Mouse (Mus musculus) thymus, adult 2 months (tissue): Measurements from ENCODE around the gene Luc7l. TPM values are rescaled to one million over a fixed set of nuclear protein-coding genes. Genes with fewer than 3 reads are reported as not detected.
A peak's percentile ranks its signal among the peaks of the same experiment; 100 is the strongest.
"Not testable (repeated sequence)": the region's sequence is repeated elsewhere in the genome, so short reads cannot be mapped to it uniquely, and the experiment has no call there.

Source experiments
- DNase-seq: peaks from one replicate; pipeline ENCODE4 v3.0.0; 2021
- H3K27ac ChIP-seq: fragments of 200-500 bp; 2 replicates; pipeline ENCODE4 v1.5.1; 2012; ENCODE audit warnings: low read length, control low read depth; ENCODE audit not compliant: control insufficient read depth, insufficient read depth
- H3K27me3 ChIP-seq: fragments of 200-500 bp; 2 replicates; pipeline ENCODE4 v1.6.1; 2012; ENCODE audit warnings: mild to moderate bottlenecking, low read length, moderate library complexity, mixed read lengths; ENCODE audit not compliant: control insufficient read depth, insufficient read depth
- H3K36me3 ChIP-seq: fragments of 200-500 bp; 2 replicates; pipeline ENCODE4 v1.6.1; 2012; ENCODE audit warnings: mild to moderate bottlenecking, low read length, moderate library complexity; ENCODE audit not compliant: control insufficient read depth, insufficient read depth
- H3K4me1 ChIP-seq: fragments of 200-500 bp; replicated peaks from 2 replicates; pipeline ENCODE4 v1.6.1; 2012; ENCODE audit warnings: low read length; ENCODE audit not compliant: control insufficient read depth, insufficient read depth
- H3K4me3 ChIP-seq: fragments of 200-500 bp; 2 replicates; pipeline ENCODE4 v1.5.1; 2012; ENCODE audit warnings: mild to moderate bottlenecking, low read length, control low read depth, moderate library complexity; ENCODE audit not compliant: control insufficient read depth, insufficient read depth
- CTCF ChIP-seq: fragments of 200-500 bp; IDR thresholded peaks from 2 replicates; pipeline ENCODE4 v1.5.1; 2012; ENCODE audit warnings: mild to moderate bottlenecking, control low read depth, low read length, moderate library complexity, borderline replicate concordance; ENCODE audit not compliant: control insufficient read depth, poor library complexity, insufficient read depth; ENCODE audit errors: extremely low read depth
- POLR2A ChIP-seq: fragments of 200-500 bp; IDR thresholded peaks from 2 replicates; pipeline ENCODE4 v1.6.1; 2012; ENCODE audit warnings: mild to moderate bottlenecking, low read length, control low read depth, moderate library complexity; ENCODE audit not compliant: control insufficient read depth, poor library complexity, insufficient read depth; ENCODE audit errors: extremely low read depth
- WGBS: fragments of 180-500 bp; shearing (Covaris S2); methylation state at CpG from one replicate; pipeline ENCODE4 v1.1.7; 2018; 5-methylcytosine and 5-hydroxymethylcytosine counted together
- polyA plus RNA-seq: library from polyadenylated mRNA; depleted of rRNA; stranded (reverse); fragments of >200 nt; gene quantifications from 2 replicates; pipeline ENCODE4 v1.2.3, GENCODE M21; 2012

The Luc7l gene
- polyA plus RNA-seq, 1 experiment: 36.7 TPM

DNA sequence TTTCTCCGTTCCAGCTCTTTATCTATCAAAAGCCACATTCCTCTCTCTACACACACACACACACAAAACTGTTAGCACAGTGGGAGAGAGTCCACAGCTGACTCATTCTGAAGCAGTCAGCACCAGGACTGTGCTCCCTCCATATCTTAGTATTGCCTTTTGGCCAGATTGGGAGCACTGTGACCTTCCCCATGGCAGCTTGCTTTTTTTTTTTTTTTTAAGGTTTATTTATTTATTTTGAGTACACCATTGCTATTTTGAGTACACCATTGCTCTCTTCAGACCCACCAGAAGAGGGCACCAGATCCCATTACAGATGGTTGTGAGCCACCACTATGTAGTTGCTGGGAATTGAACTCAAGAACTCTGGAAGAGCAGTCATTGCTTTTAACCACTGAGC lies 16.2 kb downstream of the Luc7l start:
- no peak for TF ChIP-seq CTCF
- no peak for TF ChIP-seq POLR2A
- no peak for DNase-seq
- no peaks in the 10 kb centered on the region for H3K27me3 ChIP-seq
- H3K36me3 ChIP-seq: peaks cover 54% of the 10 kb centered on the region
- no peak overlapping the region for H3K27ac ChIP-seq
- no peak overlapping the region for H3K4me3 ChIP-seq
- no peaks in the 10 kb centered on the region for H3K4me1 ChIP-seq
- 92% methylated on average over 1 of the region's 1 CpGs for WGBS

DNA sequence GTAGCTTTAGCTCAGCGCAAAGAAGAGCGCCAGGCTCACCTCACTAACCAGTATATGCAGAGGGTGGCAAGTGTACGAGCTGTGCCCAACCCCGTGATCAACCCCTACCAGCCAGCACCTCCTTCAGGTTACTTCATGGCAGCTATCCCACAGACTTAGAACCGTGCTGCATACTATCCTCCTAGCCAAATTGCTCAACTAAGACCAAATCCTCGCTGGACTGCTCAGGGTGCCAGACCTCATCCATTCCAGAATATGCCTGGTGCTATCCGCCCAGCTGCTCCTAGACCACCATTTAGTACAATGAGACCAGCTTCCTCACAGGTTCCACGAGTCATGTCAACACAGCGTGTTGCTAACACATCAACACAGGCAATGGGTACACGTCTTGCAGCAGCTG lies 16.9 kb downstream of the Luc7l start:
- not testable (repeated sequence) for H3K27ac ChIP-seq, H3K4me3 ChIP-seq, H3K27me3 ChIP-seq, H3K4me1 ChIP-seq, DNase-seq
- WGBS: 96% methylated on average over 10 of the region's 10 CpGs
- peaks cover 49% of the 10 kb centered on the region for H3K36me3 ChIP-seq

DNA sequence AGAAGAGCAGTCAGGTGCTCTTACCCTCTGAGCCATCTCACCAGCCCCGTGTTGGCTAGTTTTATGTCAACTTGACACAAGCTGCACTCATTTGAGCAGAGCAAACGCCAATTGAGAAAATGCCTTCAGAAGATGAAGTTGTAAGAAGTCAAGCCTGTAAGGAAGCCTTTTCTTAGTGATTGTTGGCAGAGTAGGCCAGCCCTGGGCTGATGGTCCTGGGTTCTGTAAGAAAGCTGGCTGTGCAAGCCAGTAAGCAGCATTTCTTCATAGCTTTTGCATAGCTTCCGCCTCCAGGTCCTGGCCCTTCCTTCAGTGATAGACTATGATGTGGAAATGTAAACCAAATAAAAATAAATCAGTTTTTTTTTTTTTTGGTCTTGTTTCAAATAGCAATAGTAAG lies 19.9 kb downstream of the Luc7l start:
- Histone ChIP-seq H3K4me3 (no peak overlapping the region), H3K27ac (no peak overlapping the region), H3K36me3 (peaks cover 57% of the 10 kb centered on the region), H3K27me3 (no peaks in the 10 kb centered on the region), H3K4me1 (no peaks in the 10 kb centered on the region)
- WGBS: 93% methylated on average over 3 of the region's 3 CpGs
- DNase-seq: no peak
- TF ChIP-seq CTCF (no peak), POLR2A (no peak)

DNA sequence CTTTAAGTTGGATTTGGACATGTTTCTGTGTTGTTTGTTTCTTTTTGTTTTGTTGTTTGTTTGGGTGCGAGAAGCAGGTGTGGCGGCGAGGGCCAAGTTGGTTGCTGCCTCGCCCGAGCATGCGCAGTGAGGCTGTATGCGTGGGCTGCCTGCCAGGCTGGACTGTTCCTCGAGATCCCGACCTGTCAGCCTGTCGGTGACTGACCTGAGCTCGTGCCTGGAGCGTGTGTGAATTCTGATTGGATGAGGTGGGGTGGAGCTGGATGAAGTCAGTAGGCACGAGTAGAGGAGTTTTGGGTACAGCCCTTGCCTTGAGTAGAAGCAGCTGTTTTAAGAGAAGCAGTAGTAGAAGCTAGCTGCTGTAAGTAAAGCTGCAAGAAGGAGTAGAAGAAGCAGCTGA lies 23.2 kb downstream of the Luc7l start:
- Histone ChIP-seq H3K4me3 (no peak overlapping the region), H3K27ac (no peak overlapping the region), H3K27me3 (no peaks in the 10 kb centered on the region), H3K36me3 (peaks cover 68% of the 10 kb centered on the region), H3K4me1 (no peaks in the 10 kb centered on the region)
- TF ChIP-seq CTCF (no peak), POLR2A (no peak)
- 95% methylated on average over 13 of the region's 13 CpGs for WGBS
- DNase-seq: no peak

DNA sequence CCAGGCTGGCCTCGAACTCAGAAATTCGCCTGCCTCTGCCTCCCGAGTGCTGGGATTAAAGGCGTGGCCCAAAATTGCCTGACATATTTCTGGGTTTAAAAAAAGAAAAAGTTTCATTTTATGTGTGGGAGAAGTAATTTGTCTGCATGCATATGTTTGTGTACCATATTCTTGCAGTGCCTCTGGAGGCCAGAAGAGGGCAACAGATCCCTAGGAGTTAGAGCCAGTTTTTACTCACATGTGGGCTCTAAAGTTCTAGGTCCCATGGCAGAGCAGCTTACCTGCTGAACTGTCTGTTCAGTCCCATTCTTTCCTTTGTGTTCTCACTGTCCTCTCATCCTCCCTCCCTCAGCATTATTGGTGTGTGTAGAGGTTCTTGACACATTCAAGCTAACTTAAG lies 24.0 kb downstream of the Luc7l start:
- Histone ChIP-seq H3K4me1 (no peaks in the 10 kb centered on the region), H3K27me3 (no peaks in the 10 kb centered on the region), H3K4me3 (no peak overlapping the region), H3K27ac (no peak overlapping the region), H3K36me3 (peaks cover 76% of the 10 kb centered on the region)
- TF ChIP-seq CTCF (no peak), POLR2A (no peak)
- DNase-seq: peak; percentile 54
- 95% methylated on average over 4 of the region's 4 CpGs for WGBS

DNA sequence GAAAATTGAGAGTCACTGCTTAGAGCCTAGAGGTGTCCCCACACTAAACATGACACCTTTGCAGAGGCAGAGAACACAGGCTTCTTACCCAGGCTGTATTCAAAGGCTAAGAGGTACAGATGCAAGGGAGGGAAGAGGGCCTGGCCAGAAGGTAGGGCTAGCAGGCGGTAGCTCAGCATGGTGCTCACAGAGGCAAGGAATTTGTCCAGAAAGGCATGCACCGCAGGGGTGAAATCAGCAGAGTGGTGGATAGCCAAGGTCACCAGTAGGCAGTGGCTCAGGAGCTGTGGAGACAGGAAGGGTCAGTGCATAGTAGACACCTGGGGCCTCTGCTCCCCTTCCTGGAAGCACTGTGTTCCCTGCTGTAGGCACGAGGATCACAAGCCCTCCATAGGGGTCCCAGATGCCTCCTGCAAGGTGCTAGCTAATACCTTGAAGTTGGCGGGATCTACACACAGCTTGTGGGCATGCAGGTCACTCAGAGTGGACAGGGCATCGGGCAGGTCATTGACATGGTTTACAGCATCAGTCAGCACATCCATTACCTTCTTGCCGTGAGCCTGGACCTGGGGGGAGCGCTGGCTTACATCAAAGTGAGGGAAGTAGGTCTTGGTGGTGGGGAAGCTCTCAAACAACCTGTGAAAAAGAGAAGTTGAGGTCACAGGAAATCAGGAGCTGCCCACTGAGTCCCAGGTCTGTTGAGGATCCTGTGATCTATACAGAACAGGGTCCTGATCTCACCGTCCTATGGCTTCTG lies 33.7 kb downstream of the Luc7l start:
- WGBS: 77% methylated on average over 8 of the region's 8 CpGs
- peaks cover 39% of the 10 kb centered on the region for H3K36me3 ChIP-seq
- TF ChIP-seq CTCF (no peak), POLR2A (no peak)
- no peak for DNase-seq
- H3K4me3 ChIP-seq: no peak overlapping the region
- no peak overlapping the region for H3K27ac ChIP-seq
- no peaks in the 10 kb centered on the region for H3K27me3 ChIP-seq
- no peaks in the 10 kb centered on the region for H3K4me1 ChIP-seq

DNA sequence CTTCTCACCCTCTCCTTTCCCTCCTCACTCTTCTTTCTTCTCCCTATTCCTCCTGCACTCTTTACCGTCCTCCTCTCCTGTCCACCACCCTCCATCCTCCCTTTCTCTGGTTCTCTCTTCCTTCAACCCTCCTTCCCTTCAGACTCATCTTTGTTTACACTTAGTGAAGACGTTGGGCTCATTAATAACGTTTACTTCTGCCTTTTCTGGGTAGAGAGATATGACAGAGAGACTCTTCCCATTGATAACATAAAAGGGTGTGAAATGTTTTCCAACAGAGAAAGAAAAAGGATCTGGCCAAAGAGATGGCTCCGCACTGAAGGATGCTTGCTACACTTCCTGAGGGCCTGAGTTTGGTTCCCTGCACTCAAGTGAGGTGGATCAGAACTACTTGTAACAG lies 36.8 kb downstream of the Luc7l start:
- no peaks in the 10 kb centered on the region for H3K27me3 ChIP-seq
- no peak overlapping the region for H3K27ac ChIP-seq
- no peak for TF ChIP-seq POLR2A
- no peak for TF ChIP-seq CTCF
- H3K4me3 ChIP-seq: no peak overlapping the region
- WGBS: 88% methylated on average over 4 of the region's 4 CpGs
- no peaks in the 10 kb centered on the region for H3K4me1 ChIP-seq
- DNase-seq: no peak
- H3K36me3 ChIP-seq: peaks cover 8% of the 10 kb centered on the region

DNA sequence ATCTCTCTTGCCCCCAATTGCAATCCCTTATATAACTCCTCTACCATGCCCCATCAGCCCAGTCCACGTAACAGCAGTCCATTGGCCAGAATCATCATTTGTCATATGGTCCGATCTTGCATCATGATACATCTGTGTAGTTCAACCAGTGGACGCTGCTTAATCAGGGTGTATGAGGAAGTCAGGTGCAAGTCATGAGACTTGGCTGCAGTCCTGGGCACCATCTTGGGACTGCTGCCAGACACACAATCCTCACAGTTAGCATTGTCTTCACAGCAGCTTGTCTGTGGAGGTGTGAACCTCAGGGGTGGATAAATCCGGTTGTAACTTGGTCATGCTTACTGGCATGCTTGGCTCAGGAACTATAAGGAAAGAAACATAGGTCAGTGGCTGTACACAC lies 45.6 kb downstream of the Luc7l start:
- WGBS: 68% methylated on average over 4 of the region's 4 CpGs
- not testable (repeated sequence) for H3K27me3 ChIP-seq, H3K4me1 ChIP-seq, H3K27ac ChIP-seq, DNase-seq, H3K4me3 ChIP-seq, H3K36me3 ChIP-seq
